Mouse (Mus musculus) T-cell, adult 2 months (primary cell): Measurements from ENCODE around the gene Prune1.
A peak's percentile ranks its signal among the peaks of the same experiment; 100 is the strongest.

ENCODE experiments used
- DNase-seq: peaks from one replicate; pipeline ENCODE4 v3.0.0; 2022; ENCODE audit warnings: low spot score

Prune1 gene

GRCm38 (mm10) chr3:95306244-95306643, 24.4 kb upstream of the Prune1 start:
- DNase-seq: no peak

DNA sequence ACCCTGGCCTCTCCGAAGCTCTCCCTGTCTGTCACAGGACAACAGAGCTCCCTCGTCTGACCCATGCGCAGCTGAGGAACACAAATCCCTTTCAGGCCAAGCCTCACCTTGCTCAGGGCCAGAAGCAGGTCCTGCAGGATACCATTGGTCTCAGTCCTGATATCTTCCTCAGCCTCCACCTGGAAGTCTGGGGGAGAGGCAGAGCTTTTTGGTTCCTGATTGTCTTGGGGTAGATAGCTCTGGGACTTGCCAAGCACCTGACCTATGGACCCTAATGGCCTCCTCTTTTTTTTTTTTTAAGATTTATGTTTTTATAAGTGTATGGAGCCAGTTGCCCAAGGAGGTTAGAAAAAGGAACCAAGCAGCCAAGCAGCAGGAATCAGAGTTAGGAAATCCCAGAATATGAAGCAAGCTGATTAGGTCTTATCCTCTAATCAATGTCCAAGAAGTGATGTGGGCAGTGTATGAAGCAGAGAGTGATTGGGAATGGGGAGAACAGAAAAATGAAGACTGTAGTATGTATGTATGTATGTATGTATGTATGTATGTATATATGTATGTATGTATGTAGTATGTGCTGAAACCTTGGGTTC, 19.4 kb upstream of the Prune1 start:
- DNase-seq: no peak

DNA sequence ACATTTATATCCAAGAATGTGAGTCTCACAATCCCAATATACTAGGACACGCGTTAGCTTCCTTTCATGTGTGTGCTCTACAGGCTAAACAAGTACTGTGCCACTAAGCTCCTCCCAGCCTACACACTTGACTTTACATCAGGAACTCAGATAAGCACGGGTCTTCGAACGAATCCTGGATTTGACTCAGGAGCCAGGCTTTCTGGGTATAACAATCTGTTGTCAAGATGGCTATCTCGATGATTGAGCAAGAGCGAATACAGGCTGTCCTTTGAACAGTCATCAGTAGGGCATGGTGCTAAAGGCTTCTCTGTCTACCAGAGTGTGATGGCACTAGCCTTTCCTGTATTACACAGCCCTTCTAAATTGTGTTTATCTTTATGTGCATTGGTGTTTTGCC, 16.1 kb upstream of the Prune1 start:
- no peak for DNase-seq

- peak; percentile 51 for DNase-seq
Observed at GRCm38 (mm10) chr3:95296103-95296469, 14.2 kb upstream of the Prune1 start.

GRCm38 (mm10) chr3:95295321-95296102, 13.6 kb upstream of the Prune1 start:
- DNase-seq: no peak

GRCm38 (mm10) chr3:95294718-95295117, 12.8 kb upstream of the Prune1 start:
- DNase-seq: no peak

GRCm38 (mm10) chr3:95294316-95294715, 12.4 kb upstream of the Prune1 start:
- DNase-seq: no peak

DNA sequence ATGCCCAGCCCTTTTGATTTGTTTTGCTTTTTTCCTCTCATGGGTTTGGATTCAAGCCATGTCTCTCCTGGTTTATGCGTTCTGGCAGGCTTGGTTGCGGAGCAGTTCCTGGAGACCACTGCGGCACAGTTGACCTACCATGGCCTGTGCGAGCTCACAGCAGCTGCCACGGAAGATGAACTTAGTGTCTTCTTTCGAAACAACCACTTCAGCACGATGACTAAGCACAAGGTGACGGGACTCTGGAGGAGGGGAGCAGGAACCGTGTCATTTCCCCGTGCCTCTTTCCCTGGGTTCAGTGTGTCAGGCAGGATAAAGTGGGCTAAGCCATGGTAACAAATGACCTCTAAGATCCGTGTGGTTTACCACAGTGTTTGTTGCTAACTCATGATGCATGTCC, 11.7 kb upstream of the Prune1 start:
- no peak for DNase-seq

GRCm38 (mm10) chr3:95292899-95293298, 11.0 kb upstream of the Prune1 start:
- DNase-seq: no peak

DNA sequence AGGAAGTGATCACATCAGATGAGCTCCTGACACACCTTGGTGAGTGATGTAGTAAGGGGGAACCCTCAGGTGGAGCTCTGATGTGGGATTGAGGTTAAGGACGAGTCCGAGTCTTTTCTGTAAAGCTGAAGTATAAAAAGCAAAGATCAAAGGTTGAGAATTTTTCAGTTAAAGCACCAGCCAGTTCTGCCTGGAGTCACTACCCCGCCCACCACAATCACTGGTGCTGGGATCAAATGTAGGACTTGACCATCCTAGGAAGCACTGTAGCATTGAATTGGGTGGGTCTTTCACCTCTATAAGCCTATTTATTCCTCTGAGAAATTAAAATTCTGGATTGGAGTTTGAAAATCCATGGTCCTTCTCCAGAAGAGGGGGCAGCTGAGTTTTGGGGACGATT, 9.2 kb upstream of the Prune1 start:
- no peak for DNase-seq

DNA sequence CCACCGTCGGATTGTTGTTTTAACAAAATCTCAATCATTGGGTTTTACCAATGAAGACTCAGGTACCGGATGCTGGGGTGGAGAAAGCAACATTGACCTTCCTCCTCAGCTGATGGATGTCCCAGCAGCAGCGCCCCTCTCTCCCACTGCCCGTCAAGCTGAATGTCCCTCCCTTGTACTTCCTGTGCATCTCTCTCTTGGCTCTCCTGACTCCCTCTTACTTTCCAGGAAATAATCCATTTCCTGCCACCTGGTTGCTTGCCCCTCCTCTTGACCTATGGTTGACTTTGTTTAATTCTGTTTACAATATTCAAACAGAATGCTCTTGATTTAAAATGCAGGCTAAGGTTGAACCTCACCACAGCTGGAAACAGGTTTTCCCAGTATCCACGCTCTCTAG, 8.3 kb upstream of the Prune1 start:
- no peak for DNase-seq

GRCm38 (mm10) chr3:95289419-95289818, 7.5 kb upstream of the Prune1 start:
- DNase-seq: no peak

GRCm38 (mm10) chr3:95287541-95287940, 5.7 kb upstream of the Prune1 start:
- no peak for DNase-seq

DNA sequence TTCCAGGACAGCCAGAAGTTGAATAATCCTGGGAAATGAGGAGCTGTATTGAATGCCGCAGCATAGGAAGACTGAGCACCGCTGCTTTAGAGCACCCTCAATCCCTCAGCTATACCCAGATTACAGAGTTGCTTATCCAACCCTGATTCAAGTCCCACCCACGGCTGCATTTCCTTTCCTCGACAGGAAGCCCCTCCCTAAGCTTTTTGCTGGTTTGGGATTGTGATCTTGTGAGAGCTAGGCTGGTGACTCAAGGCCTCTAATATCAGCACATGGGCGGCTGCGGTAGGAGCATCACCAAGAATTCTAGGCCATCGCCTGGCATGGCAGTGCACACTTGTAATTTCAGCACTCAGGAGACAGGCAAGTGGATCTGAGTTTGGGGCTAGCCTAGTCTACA, 4.6 kb upstream of the Prune1 start:
- no peak for DNase-seq

GRCm38 (mm10) chr3:95286011-95286410, 4.1 kb upstream of the Prune1 start:
- DNase-seq: no peak

GRCm38 (mm10) chr3:95285390-95285789, 3.5 kb upstream of the Prune1 start:
- DNase-seq: no peak

GRCm38 (mm10) chr3:95284501-95285281, 2.8 kb upstream of the Prune1 start:
- DNase-seq: no peak

DNA sequence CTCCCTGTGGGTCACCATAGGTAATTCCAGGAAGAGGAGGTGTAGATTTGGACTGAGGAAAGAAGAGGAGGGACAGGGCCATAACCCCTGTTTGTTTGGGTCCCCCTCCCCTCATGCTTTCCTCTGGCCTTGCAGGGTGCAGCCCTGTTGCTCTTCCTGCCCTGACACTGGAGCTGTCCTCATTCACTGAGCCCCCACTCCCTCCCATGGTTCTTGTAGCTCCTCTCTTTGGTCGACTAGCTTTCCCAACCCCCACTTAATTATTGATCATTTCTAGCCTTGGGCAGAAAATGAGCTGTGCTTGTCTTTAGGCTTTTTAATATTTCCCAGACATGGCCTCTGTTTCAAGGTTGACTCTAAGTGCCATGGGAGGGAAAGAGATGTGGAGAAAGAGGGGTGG, 2.2 kb upstream of the Prune1 start:
- DNase-seq: no peak

DNA sequence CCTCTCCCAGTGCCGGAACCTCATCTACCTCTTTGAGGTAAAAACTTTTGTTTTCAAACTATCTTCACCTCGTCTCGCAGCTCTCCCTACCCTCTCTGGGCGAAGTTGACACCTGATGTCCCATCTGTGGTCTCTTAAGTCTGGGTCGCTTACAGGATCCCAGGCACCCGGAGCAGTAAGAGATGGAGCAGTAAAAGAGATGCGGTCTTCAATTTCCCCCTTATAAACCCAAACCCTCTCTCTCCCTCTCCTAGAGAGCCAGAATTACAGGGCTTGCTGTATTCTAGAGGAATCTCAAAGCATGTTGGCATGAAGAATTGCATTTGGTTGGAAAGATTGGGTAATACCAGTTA, 1.7 kb upstream of the Prune1 start:
- no peak for DNase-seq

DNA sequence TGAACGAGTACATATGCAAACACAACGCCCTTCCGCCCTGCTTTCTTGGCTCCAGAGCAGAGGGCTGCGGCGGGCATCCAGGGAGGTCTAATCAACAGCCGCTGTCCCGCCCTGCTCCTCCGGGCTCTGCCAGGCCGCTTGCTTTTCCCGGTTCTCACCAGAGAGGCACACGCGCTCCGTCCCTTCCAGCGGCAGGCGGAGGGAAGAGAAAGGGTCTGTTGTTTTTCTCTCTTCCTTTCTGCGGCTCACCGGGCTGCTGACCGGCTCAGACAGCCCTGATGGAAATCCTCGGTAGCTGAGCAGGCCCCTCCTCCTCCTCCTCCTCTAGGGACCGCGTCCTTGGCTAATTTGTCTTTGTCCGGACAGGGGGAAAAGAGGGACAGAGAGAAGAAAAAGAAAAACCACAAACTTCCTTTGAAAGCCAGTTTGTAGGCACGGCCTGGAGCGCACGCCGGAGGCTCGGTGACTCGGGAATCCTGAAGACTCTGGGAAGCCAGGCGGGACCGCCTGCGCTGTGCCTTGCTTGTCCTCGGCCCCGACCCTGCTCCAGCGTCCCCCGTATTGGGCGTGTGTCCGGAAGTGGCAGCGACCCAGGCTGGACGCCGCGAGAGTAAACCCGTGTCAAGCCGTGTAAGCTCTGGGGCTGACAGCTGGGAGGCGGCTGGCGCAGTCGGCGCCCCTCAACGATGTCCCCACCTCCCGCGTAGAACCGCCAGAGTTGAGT, 1.2 kb upstream of the Prune1 start:
- DNase-seq: peak; percentile 24

- DNase-seq: peak; percentile 31
Observed at GRCm38 (mm10) chr3:95282381-95282864, 547 bp upstream of the Prune1 start.

DNA sequence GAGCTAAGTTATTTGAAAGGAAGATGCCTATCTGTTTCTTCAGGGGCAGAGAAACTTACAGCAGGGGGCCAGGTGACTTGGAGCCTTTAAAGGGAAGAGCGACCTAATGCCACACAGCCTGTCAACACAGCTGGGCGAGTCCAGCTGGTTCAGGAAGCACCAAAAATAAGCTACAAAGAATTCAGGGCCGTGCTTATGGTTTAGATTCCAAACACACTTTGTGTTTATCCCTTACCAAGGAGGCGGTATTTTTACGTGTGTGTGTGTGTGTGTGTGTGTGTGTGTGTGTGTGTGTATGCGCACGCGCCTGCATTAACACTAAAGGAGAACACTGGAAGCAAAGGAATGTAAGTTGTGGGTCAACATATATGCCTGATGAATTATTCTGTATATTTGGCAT, 1.1 kb downstream of the Prune1 start:
- peak; percentile 7 for DNase-seq
